Mouse (Mus musculus): ENCODE measurements around the gene 4921517D22Rik. TPM values are rescaled to one million over a fixed set of nuclear protein-coding genes. Genes with fewer than 3 reads are reported as not detected.

Gene 4921517D22Rik
- polyA plus RNA-seq (2012; rRNA removed; ENCODE audit: low replicate concordance) = not detected in 2 replicates

GRCm38 (mm10) chr13:59694008-59694407 is at the start of gene 4921517D22Rik:
Gene 4921517D22Rik, minus strand, starts transcription at chr13:59694108.

DNA sequence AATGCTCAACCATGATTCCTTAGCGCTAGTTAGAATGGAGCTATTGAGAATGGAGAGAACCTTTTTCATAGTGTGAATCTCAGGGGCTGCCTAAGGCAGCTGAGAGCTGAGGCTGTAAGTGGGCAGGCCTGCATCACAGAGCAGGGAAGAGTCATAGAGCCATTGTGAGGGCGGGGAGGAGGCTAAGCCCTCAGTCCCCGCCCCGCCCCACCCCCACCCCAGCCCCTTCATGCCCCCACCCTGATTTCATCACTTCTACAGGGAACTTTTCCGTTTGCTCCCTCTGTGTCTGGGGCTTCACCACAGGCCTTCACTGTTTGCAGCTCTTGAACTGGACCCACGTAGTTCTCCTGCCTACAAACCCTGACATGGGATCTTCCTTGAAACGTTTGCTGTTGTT is 37.7 kb upstream of the 4921517D22Rik start, which contains the start of gene Spata31d1d:
Spata31d1d (minus strand) TSS at position 101 of the 400 bp plus-strand sequence.

DNA sequence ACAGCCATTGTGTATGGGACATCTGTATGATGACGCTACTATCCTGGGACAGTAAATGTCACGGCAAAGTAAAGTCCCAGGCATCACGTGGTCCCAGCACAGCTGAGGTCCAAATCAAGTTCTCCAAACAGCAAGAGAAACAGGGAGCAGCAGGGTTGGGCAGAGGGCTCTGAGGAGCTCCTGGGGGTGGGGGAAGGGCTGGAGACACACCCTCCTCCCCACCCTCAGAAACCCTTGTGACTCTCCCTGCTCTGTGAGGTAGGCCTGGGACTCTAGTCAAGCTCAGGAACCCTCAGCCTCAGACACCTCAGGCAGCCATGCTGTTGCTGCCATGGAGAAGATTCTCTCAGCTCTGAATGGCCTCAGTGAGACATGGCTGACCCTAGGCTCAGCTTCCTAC is 18.1 kb upstream of the 4921517D22Rik start, which contains the start of gene Spata31d1b:
Spata31d1b (plus strand) TSS at position 301 of the 400 bp plus-strand sequence.

GRCm38 (mm10) chr13:59710230-59710629 is 16.3 kb upstream of the 4921517D22Rik start, which contains the start of gene Spata31d1a:
Gene Spata31d1a, minus strand, starts transcription at chr13:59710330.

DNA sequence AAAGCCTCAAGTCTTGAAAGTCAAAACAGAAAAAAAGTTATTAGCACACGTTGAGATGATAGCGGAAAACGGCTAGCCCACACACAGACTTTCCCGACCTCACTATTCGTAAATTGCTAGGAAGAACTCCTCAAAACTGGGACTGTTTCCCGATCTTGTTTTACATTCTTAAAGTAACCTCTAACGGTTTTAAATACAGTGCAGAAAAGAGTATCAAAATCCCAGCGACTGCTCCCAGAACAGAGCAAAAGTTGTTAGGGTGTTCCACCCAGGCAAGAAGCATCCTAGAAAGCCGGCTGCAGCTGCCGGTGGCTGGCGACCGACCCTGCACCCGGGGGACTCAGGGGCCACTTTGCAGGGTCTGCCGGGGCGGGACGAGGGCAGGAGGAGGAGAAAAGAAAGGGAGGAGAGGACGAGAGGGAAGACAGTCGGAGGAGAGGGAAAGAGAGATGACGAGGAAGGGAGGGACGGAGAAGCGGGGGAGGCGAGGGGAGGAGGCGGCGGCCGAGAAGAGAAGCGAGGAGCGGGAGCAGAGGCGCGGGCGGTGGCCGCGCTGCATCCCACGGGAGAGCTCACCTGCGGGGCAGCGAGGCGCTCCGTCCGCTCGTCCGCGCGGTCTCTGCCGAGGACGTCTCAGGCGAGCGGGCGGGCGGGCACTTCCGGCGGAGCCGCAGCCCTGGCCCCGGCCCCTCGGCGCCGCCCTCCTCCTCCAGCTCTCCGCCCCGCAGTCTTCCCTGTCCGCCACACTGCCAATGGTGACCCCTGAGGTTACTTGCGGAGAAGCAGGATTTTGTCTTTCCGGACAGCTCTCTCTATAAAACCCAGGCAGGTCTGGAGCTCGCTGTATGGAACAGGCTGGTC is 18.5 kb downstream of the 4921517D22Rik start, which contains the start of gene Golm1:
Golm1 (minus strand) TSS at position 661 of the 861 bp plus-strand sequence.

Other genes starting within 250 kb of the 4921517D22Rik start
- 12.0 and 12.8 TPM in 2 replicates for gene Agtpbp1, start 108.9 kb downstream of the 4921517D22Rik start, polyA plus RNA-seq (2012; rRNA removed; ENCODE audit: low replicate concordance)
- gene Naa35, start 108.8 kb downstream of the 4921517D22Rik start, polyA plus RNA-seq (2012; rRNA removed; ENCODE audit: low replicate concordance) = 30.7 and 41.2 TPM in 2 replicates
- gene Golm1, start 18.3 kb downstream of the 4921517D22Rik start, polyA plus RNA-seq (2012; rRNA removed; ENCODE audit: low replicate concordance) = 7.3 and 14.4 TPM in 2 replicates
- gene Spata31d1a, start 16.2 kb upstream of the 4921517D22Rik start, polyA plus RNA-seq (2012; rRNA removed; ENCODE audit: low replicate concordance) = not detected in 2 replicates
- not detected in 2 replicates for gene Spata31d1b, start 18.2 kb upstream of the 4921517D22Rik start, polyA plus RNA-seq (2012; rRNA removed; ENCODE audit: low replicate concordance)
- gene Spata31d1d, start 37.6 kb upstream of the 4921517D22Rik start, polyA plus RNA-seq (2012; rRNA removed; ENCODE audit: low replicate concordance) = not detected in 2 replicates
- gene 1700014D04Rik, start 52.6 kb upstream of the 4921517D22Rik start, polyA plus RNA-seq (2012; rRNA removed; ENCODE audit: low replicate concordance) = not detected in 2 replicates
- gene Isca1, start 75.7 kb upstream of the 4921517D22Rik start, polyA plus RNA-seq (2012; rRNA removed; ENCODE audit: low replicate concordance) = 142 and 167 TPM in 2 replicates
- not detected in 2 replicates for gene Gm49354, start 88.1 kb upstream of the 4921517D22Rik start, polyA plus RNA-seq (2012; rRNA removed; ENCODE audit: low replicate concordance)
- gene Tut7, start 129.0 kb upstream of the 4921517D22Rik start, polyA plus RNA-seq (2012; rRNA removed; ENCODE audit: low replicate concordance) = 20.1 and 28.4 TPM in 2 replicates